Mouse (Mus musculus) embryonic facial prominence, embryonic 10.5 days (tissue): Measurements from ENCODE around the gene Atp6ap2. TPM values are rescaled to one million over a fixed set of nuclear protein-coding genes. Genes with fewer than 3 reads are reported as not detected.
"Not testable (repeated sequence)": the region's sequence is repeated elsewhere in the genome, so short reads cannot be mapped to it uniquely, and the experiment has no call there.

Experiments used
- DNase-seq: peaks from one replicate; pipeline ENCODE4 v3.0.0-alpha.2; 2017; ENCODE audit warnings: low spot score
- H3K27ac ChIP-seq: fragments of 300-500 bp; sonication (generic); replicated peaks from 2 replicates; pipeline ENCODE4 v1.5.1; 2016; ENCODE audit warnings: mild to moderate bottlenecking
- H3K27me3 ChIP-seq: fragments of 300-500 bp; sonication (generic); replicated peaks from 2 replicates; pipeline ENCODE4 v1.6.1; 2016; ENCODE audit warnings: low read depth, mild to moderate bottlenecking; ENCODE audit not compliant: poor library complexity, severe bottlenecking
- H3K36me3 ChIP-seq: fragments of 300-500 bp; sonication (generic); replicated peaks from 2 replicates; pipeline ENCODE4 v1.6.1; 2016; ENCODE audit warnings: mild to moderate bottlenecking, moderate library complexity
- H3K4me1 ChIP-seq: fragments of 300-500 bp; sonication (generic); 2 replicates; pipeline ENCODE4 v1.6.1; 2016
- H3K4me3 ChIP-seq: fragments of 300-500 bp; sonication (generic); 2 replicates; pipeline ENCODE4 v1.5.1; 2016; ENCODE audit warnings: mild to moderate bottlenecking, moderate library complexity
- H3K9me3 ChIP-seq: fragments of 300-500 bp; sonication (generic); 2 replicates; pipeline ENCODE4 v1.6.1; 2016; ENCODE audit warnings: mild to moderate bottlenecking
- WGBS: fragments of 180-500 bp; shearing (Covaris S2); methylation state at CpG from one replicate; pipeline ENCODE4 v1.1.7; 2016; 5-methylcytosine and 5-hydroxymethylcytosine counted together
- polyA plus RNA-seq: library from polyadenylated mRNA; unstranded; fragments of >200 nt; fragmentation: Nextera tagmentation; extraction: Ambion mirVana; gene quantifications from 2 replicates; pipeline ENCODE4 v1.2.1, GENCODE M21; 2016

Atp6ap2 gene
- polyA plus RNA-seq, 1 experiment from 2014 or later, result 54.6 TPM

DNA sequence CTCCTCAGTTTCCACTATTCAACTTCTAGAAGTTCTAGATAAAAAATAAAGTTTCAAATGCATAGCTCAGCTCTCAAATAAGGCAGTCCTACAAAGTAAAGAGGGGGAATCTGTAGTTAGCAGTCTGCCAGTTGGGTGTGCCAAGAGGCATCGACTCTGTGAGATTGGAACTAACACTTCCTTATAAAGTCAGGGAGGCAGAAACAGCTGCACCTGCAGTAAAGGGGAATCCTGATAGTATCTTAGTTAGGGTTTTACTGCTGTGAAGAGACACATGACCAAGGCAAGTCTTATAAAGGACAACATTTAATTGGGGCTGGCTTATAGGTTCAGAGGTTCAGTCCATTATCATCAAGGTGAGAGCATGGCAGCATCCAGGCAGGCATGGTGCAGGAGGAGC is 24.8 kb downstream of the Atp6ap2 start:
- Histone ChIP-seq H3K27me3 (peaks cover 33% of the 10 kb centered on the region), H3K36me3 (peaks cover 59% of the 10 kb centered on the region)
- DNase-seq, H3K27ac ChIP-seq, H3K4me3 ChIP-seq, H3K4me1 ChIP-seq, H3K9me3 ChIP-seq: not testable (repeated sequence)
- WGBS, result 87% methylated on average over 1 of the region's 1 CpGs

GRCm38 (mm10) chrX:12625131-12625530 is 37.5 kb downstream of the Atp6ap2 start:
- 76% methylated on average over 4 of the region's 4 CpGs for WGBS

GRCm38 (mm10) chrX:12644976-12645375 is 57.4 kb downstream of the Atp6ap2 start:
- WGBS, result 35% methylated on average over 2 of the region's 2 CpGs

More at GRCm38 (mm10) chrX:12625131-12625530, 37.5 kb downstream of the Atp6ap2 start:
- Histone ChIP-seq H3K27me3 (no peaks in the 10 kb centered on the region), H3K9me3 (no peaks in the 10 kb centered on the region), H3K4me1 (no peaks in the 10 kb centered on the region), H3K36me3 (no peaks in the 10 kb centered on the region), H3K4me3 (no peak overlapping the region), H3K27ac (no peak overlapping the region)
- DNase-seq, result no peak

DNA sequence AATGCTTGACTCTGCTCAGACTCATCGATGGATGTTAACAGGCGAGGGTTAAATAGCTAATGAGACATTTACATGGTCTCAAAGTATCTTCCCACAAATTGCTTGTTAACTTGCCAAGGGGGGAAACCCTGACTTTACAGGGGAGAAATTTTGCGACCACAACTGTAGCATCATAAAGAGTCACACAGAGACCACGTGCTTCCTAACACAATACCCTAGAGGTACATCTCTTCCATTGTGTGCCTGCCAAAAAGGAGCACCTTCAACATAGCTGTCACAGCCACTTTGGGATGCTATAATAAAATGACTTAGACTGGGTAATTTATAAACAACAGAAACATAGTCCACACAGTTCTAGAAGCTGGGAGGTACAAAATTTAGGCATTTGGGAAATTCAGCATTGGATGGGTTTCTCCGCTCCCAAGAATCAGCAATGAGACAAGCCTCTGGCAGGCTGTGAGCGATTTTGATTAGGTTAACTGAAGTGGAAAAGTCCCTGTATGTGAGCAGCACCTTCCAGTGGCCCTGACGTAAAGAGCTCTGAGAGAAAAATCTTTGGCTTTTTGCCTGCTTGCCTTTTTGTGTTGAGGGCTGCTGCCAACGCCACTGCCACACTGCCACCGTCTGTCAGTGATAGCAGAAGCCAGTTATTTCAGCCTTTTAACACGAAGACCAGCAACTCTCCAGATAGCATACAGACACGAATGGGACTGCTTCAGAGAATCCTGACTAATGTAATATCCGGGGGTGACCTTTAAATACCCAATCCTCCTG is 58.1 kb downstream of the Atp6ap2 start:
- Histone ChIP-seq H3K27ac (no peak overlapping the region), H3K4me3 (no peak overlapping the region), H3K4me1 (no peaks in the 10 kb centered on the region), H3K27me3 (peaks cover 5% of the 10 kb centered on the region), H3K9me3 (no peaks in the 10 kb centered on the region), H3K36me3 (peaks cover 8% of the 10 kb centered on the region)
- 71% methylated on average over 12 of the region's 12 CpGs for WGBS
- DNase-seq, result no peak

More at GRCm38 (mm10) chrX:12644976-12645375, 57.4 kb downstream of the Atp6ap2 start:
- peaks cover 2% of the 10 kb centered on the region for H3K36me3 ChIP-seq
- DNase-seq, result no peak
- H3K4me3 ChIP-seq, result no peak overlapping the region
- no peak overlapping the region for H3K27ac ChIP-seq
- peaks cover 5% of the 10 kb centered on the region for H3K27me3 ChIP-seq
- no peaks in the 10 kb centered on the region for H3K4me1 ChIP-seq
- no peaks in the 10 kb centered on the region for H3K9me3 ChIP-seq

DNA sequence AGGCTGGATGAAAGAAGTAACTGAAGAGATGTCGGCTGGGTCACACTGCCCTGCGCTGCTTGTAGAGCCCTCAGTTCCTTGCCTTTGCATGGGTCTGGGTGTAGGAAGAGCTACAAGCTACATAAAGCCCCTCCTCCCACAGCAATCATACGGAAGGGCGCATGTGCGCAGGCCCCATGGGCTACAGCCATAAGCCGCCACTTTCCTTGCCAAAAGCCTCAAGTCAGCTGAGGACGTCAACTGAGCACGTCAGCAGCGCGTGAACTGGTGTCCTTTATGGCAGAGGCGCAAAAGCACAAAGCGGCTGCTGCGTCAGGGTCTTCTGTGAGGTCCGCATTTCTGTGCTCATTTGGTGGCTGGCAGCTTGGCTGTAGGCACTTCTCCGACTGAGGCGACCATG is 64.3 kb downstream of the Atp6ap2 start:
- Histone ChIP-seq H3K9me3 (no peaks in the 10 kb centered on the region), H3K4me1 (no peaks in the 10 kb centered on the region), H3K4me3 (no peak overlapping the region), H3K27ac (no peak overlapping the region), H3K27me3 (peaks cover 13% of the 10 kb centered on the region; the same call in 1 of the 2 replicates), H3K36me3 (peaks cover 48% of the 10 kb centered on the region)
- WGBS, result 92% methylated on average over 16 of the region's 16 CpGs
- no peak for DNase-seq

DNA sequence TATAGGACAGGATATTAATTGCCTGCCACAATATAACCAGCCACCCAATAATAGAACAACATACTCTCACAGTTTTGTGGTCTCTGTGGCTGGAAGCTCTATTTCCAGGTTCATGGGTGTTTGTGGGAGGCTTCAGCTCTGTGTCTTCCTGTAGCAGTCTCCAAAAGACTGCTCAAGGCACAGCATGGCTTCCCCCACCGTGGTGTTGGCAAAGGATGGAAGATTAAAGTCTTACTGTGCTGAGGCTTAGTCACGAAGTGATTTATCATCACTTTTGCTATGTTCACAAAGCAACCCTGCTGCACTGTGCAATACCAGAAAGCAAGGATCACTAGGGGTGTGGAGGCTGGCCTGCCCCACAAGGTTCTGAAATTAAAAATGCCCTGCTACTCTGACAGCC is 66.3 kb downstream of the Atp6ap2 start:
- Histone ChIP-seq H3K36me3 (peaks cover 66% of the 10 kb centered on the region), H3K4me3 (no peak overlapping the region), H3K27me3 (peaks cover 13% of the 10 kb centered on the region), H3K9me3 (no peaks in the 10 kb centered on the region), H3K27ac (no peak overlapping the region), H3K4me1 (no peaks in the 10 kb centered on the region)
- no peak for DNase-seq
- 78% methylated on average over 2 of the region's 2 CpGs for WGBS

Other genes starting within 250 kb of the Atp6ap2 start
- 34.0 and 37.5 TPM in 2 replicates for gene 1810030O07Rik, start 85.9 kb downstream of the Atp6ap2 start, polyA plus RNA-seq
- gene Med14, start 174.3 kb downstream of the Atp6ap2 start, polyA plus RNA-seq, result 12.6 and 12.7 TPM in 2 replicates